Mouse (Mus musculus) kidney, embryonic 15.5 days (tissue): Measurements from ENCODE around the gene Samd13. TPM values are rescaled to one million over a fixed set of nuclear protein-coding genes. Genes with fewer than 3 reads are reported as not detected.

Experiments used
- ATAC-seq: fragments of 200-750 bp; cut with Nextera tagmentation; replicated peaks from 2 replicates; pipeline ENCODE4 v1.8.0; 2017; ENCODE audit warnings: moderate TSS enrichment; ENCODE audit not compliant: low FRiP score
- H3K27ac ChIP-seq: fragments of 300-500 bp; sonication (generic); 2 replicates; pipeline ENCODE4 v1.5.1; 2015; ENCODE audit warnings: mild to moderate bottlenecking, inconsistent platforms
- H3K27me3 ChIP-seq: fragments of 300-500 bp; sonication (generic); 2 replicates; pipeline ENCODE4 v1.6.1; 2015; ENCODE audit warnings: inconsistent platforms
- H3K36me3 ChIP-seq: fragments of 300-500 bp; sonication (generic); 2 replicates; pipeline ENCODE4 v1.6.1; 2015; ENCODE audit warnings: inconsistent platforms
- H3K4me1 ChIP-seq: fragments of 300-500 bp; sonication (generic); 2 replicates; pipeline ENCODE4 v1.6.1; 2015; ENCODE audit warnings: inconsistent platforms
- H3K4me2 ChIP-seq: fragments of 300-500 bp; sonication (generic); 2 replicates; pipeline ENCODE4 v1.6.1; 2015; ENCODE audit warnings: moderate library complexity, mild to moderate bottlenecking, inconsistent platforms
- H3K4me3 ChIP-seq: fragments of 300-500 bp; sonication (generic); replicated peaks from 2 replicates; pipeline ENCODE4 v1.5.1; 2015; ENCODE audit warnings: mild to moderate bottlenecking, inconsistent platforms
- H3K9ac ChIP-seq: fragments of 300-500 bp; sonication (generic); 2 replicates; pipeline ENCODE4 v1.6.1; 2015; ENCODE audit warnings: mild to moderate bottlenecking, inconsistent platforms
- H3K9me3 ChIP-seq: fragments of 300-500 bp; sonication (generic); replicated peaks from 2 replicates; pipeline ENCODE4 v1.6.1; 2016; ENCODE audit warnings: inconsistent platforms
- WGBS: fragments of 180-500 bp; shearing (Covaris S2); methylation state at CpG from one replicate; pipeline ENCODE4 v1.1.7; 2015; ENCODE audit warnings: mixed read lengths; 5-methylcytosine and 5-hydroxymethylcytosine counted together
- polyA plus RNA-seq: library from polyadenylated mRNA; unstranded; fragments of >200 nt; fragmentation: Nextera tagmentation; extraction: Ambion mirVana; gene quantifications from 2 replicates; pipeline ENCODE4 v1.2.1, GENCODE M21; 2015

The Samd13 gene
- polyA plus RNA-seq, 1 experiment from 2014 or later, result 0.96 TPM

GRCm38 (mm10) chr3:146607368-146607767, 78.0 kb downstream of the Samd13 start:
- Histone ChIP-seq H3K4me2 (no peak overlapping the region), H3K9me3 (no peaks in the 10 kb centered on the region), H3K4me3 (no peak overlapping the region), H3K4me1 (no peaks in the 10 kb centered on the region), H3K27ac (no peak overlapping the region), H3K36me3 (no peaks in the 10 kb centered on the region), H3K9ac (no peak overlapping the region), H3K27me3 (no peaks in the 10 kb centered on the region)
- WGBS, result 24% methylated on average over 1 of the region's 1 CpGs
- no peak for ATAC-seq

DNA sequence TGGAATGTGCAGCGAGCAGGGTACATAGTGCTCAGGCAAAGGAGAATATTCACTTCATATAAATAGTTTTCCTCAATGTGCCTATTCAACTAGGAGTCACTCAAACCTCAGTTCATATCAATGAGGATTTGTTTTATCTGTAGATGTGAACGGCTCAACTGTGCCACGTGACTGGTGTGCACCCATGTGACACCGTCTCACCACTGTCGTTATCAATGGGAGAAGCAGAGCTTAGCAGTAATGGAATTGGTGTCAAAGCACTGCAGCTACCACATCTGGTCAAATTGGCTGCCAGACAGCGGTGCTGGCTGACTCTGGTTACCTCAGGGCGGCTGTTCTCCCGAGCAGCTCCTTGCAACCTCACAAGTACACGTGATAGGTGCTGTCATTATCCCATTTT, 80.7 kb downstream of the Samd13 start:
- Histone ChIP-seq H3K36me3 (no peaks in the 10 kb centered on the region), H3K4me2 (no peak overlapping the region), H3K9ac (no peak overlapping the region), H3K9me3 (no peaks in the 10 kb centered on the region), H3K27me3 (no peaks in the 10 kb centered on the region), H3K4me1 (no peaks in the 10 kb centered on the region), H3K27ac (no peak overlapping the region), H3K4me3 (no peak overlapping the region)
- 78% methylated on average over 9 of the region's 9 CpGs for WGBS
- no peak for ATAC-seq

DNA sequence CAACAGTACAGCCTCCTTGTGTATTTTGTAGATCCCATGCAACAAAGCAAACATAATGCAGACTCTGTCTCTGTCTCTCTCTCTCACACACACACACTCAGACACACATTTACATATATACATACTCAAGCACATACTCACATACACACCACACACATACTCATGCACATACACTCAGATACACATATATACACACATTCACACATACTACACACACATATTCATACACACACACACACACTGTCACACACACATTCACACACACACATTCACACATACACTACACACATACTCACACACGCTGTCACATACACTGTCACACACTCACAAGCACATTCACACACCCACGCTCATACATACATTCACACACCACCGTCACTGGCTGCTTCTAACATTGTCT, 82.9 kb downstream of the Samd13 start:
- Histone ChIP-seq H3K27ac (no peak overlapping the region), H3K27me3 (no peaks in the 10 kb centered on the region), H3K4me2 (no peak overlapping the region), H3K4me1 (no peaks in the 10 kb centered on the region), H3K9me3 (no peaks in the 10 kb centered on the region), H3K36me3 (no peaks in the 10 kb centered on the region), H3K9ac (no peak overlapping the region), H3K4me3 (no peak overlapping the region)
- WGBS, result 89% methylated on average over 3 of the region's 3 CpGs
- ATAC-seq, result no peak

DNA sequence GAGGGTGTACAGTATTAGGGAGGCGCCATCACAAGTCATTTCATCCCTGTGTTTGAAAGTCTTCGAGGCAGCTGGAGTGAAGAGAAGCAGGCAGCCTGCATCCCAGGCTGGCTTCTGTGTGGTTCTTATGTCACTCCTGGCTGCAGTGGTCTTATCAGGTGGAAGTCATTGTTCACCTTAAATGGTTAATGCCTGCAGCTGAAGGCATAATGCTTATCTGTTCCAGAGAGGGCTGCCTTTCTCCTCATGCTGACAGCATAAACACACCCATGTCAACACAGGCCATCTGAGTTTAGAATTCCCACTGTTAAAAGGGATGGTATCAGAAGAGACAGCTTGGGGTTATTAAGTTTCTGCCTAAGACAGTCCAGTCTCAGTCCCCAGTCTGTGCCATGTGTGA, 84.2 kb downstream of the Samd13 start:
- Histone ChIP-seq H3K9ac (no peak overlapping the region), H3K4me1 (no peaks in the 10 kb centered on the region), H3K4me3 (no peak overlapping the region), H3K27ac (no peak overlapping the region), H3K4me2 (no peak overlapping the region), H3K36me3 (no peaks in the 10 kb centered on the region), H3K9me3 (no peaks in the 10 kb centered on the region), H3K27me3 (no peaks in the 10 kb centered on the region)
- no peak for ATAC-seq
- 86% methylated on average over 2 of the region's 2 CpGs for whole genome bisulfite sequencing

GRCm38 (mm10) chr3:146599198-146599900, 86.0 kb downstream of the Samd13 start:
- H3K4me2 ChIP-seq, result no peak overlapping the region
- ATAC-seq, result no peak
- H3K4me1 ChIP-seq, result no peaks in the 10 kb centered on the region
- H3K9ac ChIP-seq, result no peak overlapping the region
- H3K27me3 ChIP-seq, result no peaks in the 10 kb centered on the region
- 77% methylated on average over 6 of the region's 6 CpGs for WGBS
- H3K9me3 ChIP-seq, result no peaks in the 10 kb centered on the region
- H3K4me3 ChIP-seq, result no peak overlapping the region
- H3K36me3 ChIP-seq, result no peaks in the 10 kb centered on the region
- no peak overlapping the region for H3K27ac ChIP-seq

GRCm38 (mm10) chr3:146598411-146598810, 87.0 kb downstream of the Samd13 start:
- no peak overlapping the region for H3K27ac ChIP-seq
- no peaks in the 10 kb centered on the region for H3K36me3 ChIP-seq
- H3K4me2 ChIP-seq, result no peak overlapping the region
- H3K9ac ChIP-seq, result no peak overlapping the region
- no peak for ATAC-seq
- H3K9me3 ChIP-seq, result no peaks in the 10 kb centered on the region
- no peaks in the 10 kb centered on the region for H3K27me3 ChIP-seq
- no peak overlapping the region for H3K4me3 ChIP-seq
- 86% methylated on average over 6 of the region's 6 CpGs for WGBS
- H3K4me1 ChIP-seq, result no peaks in the 10 kb centered on the region

- Histone ChIP-seq H3K9me3 (no peaks in the 10 kb centered on the region), H3K4me3 (no peak overlapping the region), H3K4me1 (no peaks in the 10 kb centered on the region), H3K9ac (no peak overlapping the region), H3K27ac (no peak overlapping the region), H3K36me3 (no peaks in the 10 kb centered on the region), H3K4me2 (no peak overlapping the region), H3K27me3 (no peaks in the 10 kb centered on the region)
- 90% methylated on average over 7 of the region's 7 CpGs for WGBS
- ATAC-seq, result no peak
Observed at GRCm38 (mm10) chr3:146596864-146597263, 88.5 kb downstream of the Samd13 start.

GRCm38 (mm10) chr3:146596387-146596786, 89.0 kb downstream of the Samd13 start:
- Histone ChIP-seq H3K4me1 (no peaks in the 10 kb centered on the region), H3K9me3 (no peaks in the 10 kb centered on the region), H3K4me3 (no peak overlapping the region), H3K9ac (no peak overlapping the region), H3K27ac (no peak overlapping the region), H3K27me3 (no peaks in the 10 kb centered on the region), H3K4me2 (no peak overlapping the region), H3K36me3 (no peaks in the 10 kb centered on the region)
- ATAC-seq, result no peak
- WGBS, result 92% methylated on average over 8 of the region's 8 CpGs

DNA sequence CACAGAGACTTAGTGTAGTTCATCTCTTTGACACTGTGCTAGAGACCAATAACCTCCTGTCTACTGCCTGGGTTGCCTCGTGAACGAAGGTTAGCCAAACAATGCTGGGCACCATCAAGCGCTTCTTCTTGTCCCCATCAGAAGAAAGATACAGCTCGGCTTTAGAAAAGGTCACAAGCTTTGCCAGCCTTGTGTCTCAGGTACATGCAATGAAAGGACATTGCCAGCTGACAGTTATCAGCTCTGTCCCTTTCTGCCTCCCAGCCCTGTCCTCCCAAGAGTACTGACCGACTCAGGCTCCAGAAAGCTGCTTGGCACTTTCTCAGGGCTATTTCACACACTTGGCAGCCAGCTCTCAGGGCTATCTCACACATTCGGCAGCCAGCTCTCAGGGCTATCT, 90.0 kb downstream of the Samd13 start:
- no peaks in the 10 kb centered on the region for H3K9me3 ChIP-seq
- H3K36me3 ChIP-seq, result no peaks in the 10 kb centered on the region
- WGBS, result 84% methylated on average over 6 of the region's 6 CpGs
- H3K9ac ChIP-seq, result no peak overlapping the region
- no peaks in the 10 kb centered on the region for H3K27me3 ChIP-seq
- no peak for ATAC-seq
- no peak overlapping the region for H3K4me2 ChIP-seq
- H3K4me1 ChIP-seq, result no peaks in the 10 kb centered on the region
- no peak overlapping the region for H3K4me3 ChIP-seq
- no peak overlapping the region for H3K27ac ChIP-seq

Other genes starting within 250 kb of the Samd13 start
- 12.2 and 12.9 TPM in 2 replicates for gene Ctbs, start 235.8 kb downstream of the Samd13 start, polyA plus RNA-seq
- gene Spata1, start 185.8 kb downstream of the Samd13 start, polyA plus RNA-seq, result 5.9 and 6.5 TPM in 2 replicates
- 951 and 1,101 TPM in 2 replicates for gene Gng5, start 185.8 kb downstream of the Samd13 start, polyA plus RNA-seq
- 60.3 and 64.3 TPM in 2 replicates for gene Rpf1, start 164.2 kb downstream of the Samd13 start, polyA plus RNA-seq
- 0.88 TPM in 1 of 2 replicates, not detected in the other for gene Uox, start 115.2 kb downstream of the Samd13 start, polyA plus RNA-seq
- gene Dnase2b, start 70.0 kb downstream of the Samd13 start, polyA plus RNA-seq, result 0.08 TPM in 1 of 2 replicates, not detected in the other
- not detected in 2 replicates for gene 4930503B20Rik, start 34.3 kb downstream of the Samd13 start, polyA plus RNA-seq
- gene Prkacb, start 127.4 kb upstream of the Samd13 start, polyA plus RNA-seq, result 60.9 and 62.5 TPM in 2 replicates
- 1.5 and 1.8 TPM in 2 replicates for gene Ttll7, start 166.8 kb upstream of the Samd13 start, polyA plus RNA-seq